Mouse (Mus musculus) forebrain, embryonic 11.5 days (tissue): ENCODE data around the gene Cyp2d22. TPM values are rescaled to one million over a fixed set of nuclear protein-coding genes. Genes with fewer than 3 reads are reported as not detected.
"Not testable (repeated sequence)": the region's sequence is repeated elsewhere in the genome, so short reads cannot be mapped to it uniquely, and the experiment has no call there.

Source experiments
- ATAC-seq: fragments of 200-750 bp; cut with Nextera tagmentation; replicated peaks from 2 replicates; pipeline ENCODE4 v1.8.0; 2017; ENCODE audit warnings: moderate TSS enrichment; ENCODE audit not compliant: low FRiP score
- DNase-seq: peaks from one replicate; pipeline ENCODE4 v3.0.0-alpha.2; 2017; ENCODE audit warnings: low spot score
- H3K27ac ChIP-seq: fragments of 300-500 bp; sonication (generic); 2 replicates; pipeline ENCODE4 v1.5.1; 2014; ENCODE audit warnings: low read depth, low read length
- H3K27me3 ChIP-seq: fragments of 300-500 bp; sonication (generic); 2 replicates; pipeline ENCODE4 v1.6.1; 2014; ENCODE audit warnings: mild to moderate bottlenecking, low read length, mixed read lengths; ENCODE audit not compliant: control insufficient read depth, insufficient read depth
- H3K36me3 ChIP-seq: fragments of 300-500 bp; sonication (generic); 2 replicates; pipeline ENCODE4 v1.6.1; 2014; ENCODE audit warnings: mild to moderate bottlenecking, low read length, moderate library complexity, mixed read lengths; ENCODE audit not compliant: control insufficient read depth, insufficient read depth
- H3K4me1 ChIP-seq: fragments of 300-500 bp; sonication (generic); replicated peaks from 2 replicates; pipeline ENCODE4 v1.6.1; 2014; ENCODE audit warnings: low read length, mixed read lengths; ENCODE audit not compliant: control insufficient read depth, insufficient read depth
- H3K4me2 ChIP-seq: fragments of 300-500 bp; sonication (generic); 2 replicates; pipeline ENCODE4 v1.6.1; 2014; ENCODE audit warnings: low read depth, mild to moderate bottlenecking, low read length, moderate library complexity, mixed read lengths; ENCODE audit not compliant: severe bottlenecking
- H3K4me3 ChIP-seq: fragments of 300-500 bp; sonication (generic); 2 replicates; pipeline ENCODE4 v1.5.1; 2014; ENCODE audit warnings: low read depth, low read length
- H3K9ac ChIP-seq: fragments of 300-500 bp; sonication (generic); 2 replicates; pipeline ENCODE4 v1.6.1; 2014; ENCODE audit warnings: low read length
- H3K9me3 ChIP-seq: fragments of 300-500 bp; sonication (generic); 2 replicates; pipeline ENCODE4 v1.6.1; 2016; ENCODE audit warnings: low read length, mixed read lengths; ENCODE audit not compliant: control insufficient read depth
- WGBS: fragments of 180-500 bp; shearing (Covaris S2); extraction: QIAGEN DNeasy Blood & Tissue Kit; methylation state at CpG from one replicate; pipeline ENCODE4 v1.1.7; 2014; 5-methylcytosine and 5-hydroxymethylcytosine counted together
- polyA plus RNA-seq: library from polyadenylated mRNA; unstranded; fragments of >200 nt; fragmentation: Nextera tagmentation; extraction: Ambion mirVana; gene quantifications from 2 replicates; pipeline ENCODE4 v1.2.1, GENCODE M21; 2014

Cyp2d22 gene
- polyA plus RNA-seq, 1 experiment from 2014 or later, result 3.6 TPM

- WGBS, result 94% methylated on average over 9 of the region's 9 CpGs
- DNase-seq, result no peak
- Histone ChIP-seq H3K9me3 (no peaks in the 10 kb centered on the region), H3K36me3 (no peaks in the 10 kb centered on the region), H3K9ac (no peak overlapping the region), H3K4me2 (no peak overlapping the region), H3K4me3 (no peak overlapping the region), H3K27ac (no peak overlapping the region), H3K4me1 (no peaks in the 10 kb centered on the region), H3K27me3 (no peaks in the 10 kb centered on the region)
- ATAC-seq, result no peak
Measured at GRCm38 (mm10) chr15:82403606-82404005, 23.5 kb upstream of the Cyp2d22 start.

- no peak overlapping the region for H3K9ac ChIP-seq
- H3K4me3 ChIP-seq, result no peak overlapping the region
- no peaks in the 10 kb centered on the region for H3K27me3 ChIP-seq
- DNase-seq (no peak), ATAC-seq (no peak)
- WGBS, result 79% methylated on average over 6 of the region's 6 CpGs
- no peaks in the 10 kb centered on the region for H3K4me1 ChIP-seq
- no peak overlapping the region for H3K4me2 ChIP-seq
- H3K9me3 ChIP-seq, result no peaks in the 10 kb centered on the region
- H3K27ac ChIP-seq, result no peak overlapping the region
- no peaks in the 10 kb centered on the region for H3K36me3 ChIP-seq
Measured at GRCm38 (mm10) chr15:82402741-82403140, 22.7 kb upstream of the Cyp2d22 start.

GRCm38 (mm10) chr15:82402106-82402505 is 22.0 kb upstream of the Cyp2d22 start:
- DNase-seq, result no peak
- ATAC-seq, result no peak

DNA sequence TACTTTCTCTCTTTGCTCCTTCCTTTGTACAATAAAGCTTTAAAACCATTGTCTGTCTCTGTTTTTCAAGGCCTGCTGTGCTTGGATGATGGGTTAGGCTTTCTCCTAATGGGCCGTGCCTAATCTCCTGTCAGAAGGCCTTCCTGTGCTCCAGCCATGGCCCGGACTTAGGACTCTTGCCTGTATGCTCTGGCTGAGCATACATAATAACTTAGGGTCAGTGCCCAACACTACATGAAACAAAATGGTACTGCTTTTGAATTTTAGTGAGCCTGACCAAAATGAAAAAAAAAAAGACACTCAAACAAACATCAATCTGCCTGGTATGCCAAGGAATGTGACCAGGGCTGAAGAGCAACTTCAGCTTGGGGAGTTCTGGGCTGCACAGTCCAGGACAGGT is 21.5 kb upstream of the Cyp2d22 start:
- DNase-seq, result no peak
- Histone ChIP-seq H3K9me3 (no peaks in the 10 kb centered on the region), H3K4me3 (no peak overlapping the region), H3K36me3 (no peaks in the 10 kb centered on the region), H3K4me1 (no peaks in the 10 kb centered on the region), H3K27me3 (no peaks in the 10 kb centered on the region), H3K9ac (no peak overlapping the region), H3K4me2 (no peak overlapping the region), H3K27ac (no peak overlapping the region)
- WGBS, result 44% methylated on average over 2 of the region's 2 CpGs
- no peak for ATAC-seq

More at GRCm38 (mm10) chr15:82402106-82402505, 22.0 kb upstream of the Cyp2d22 start:
- Histone ChIP-seq H3K36me3 (no peaks in the 10 kb centered on the region), H3K9me3 (no peaks in the 10 kb centered on the region), H3K27me3 (no peaks in the 10 kb centered on the region), H3K4me3 (no peak overlapping the region), H3K4me2 (no peak overlapping the region), H3K27ac (no peak overlapping the region), H3K9ac (no peak overlapping the region), H3K4me1 (no peaks in the 10 kb centered on the region)

DNA sequence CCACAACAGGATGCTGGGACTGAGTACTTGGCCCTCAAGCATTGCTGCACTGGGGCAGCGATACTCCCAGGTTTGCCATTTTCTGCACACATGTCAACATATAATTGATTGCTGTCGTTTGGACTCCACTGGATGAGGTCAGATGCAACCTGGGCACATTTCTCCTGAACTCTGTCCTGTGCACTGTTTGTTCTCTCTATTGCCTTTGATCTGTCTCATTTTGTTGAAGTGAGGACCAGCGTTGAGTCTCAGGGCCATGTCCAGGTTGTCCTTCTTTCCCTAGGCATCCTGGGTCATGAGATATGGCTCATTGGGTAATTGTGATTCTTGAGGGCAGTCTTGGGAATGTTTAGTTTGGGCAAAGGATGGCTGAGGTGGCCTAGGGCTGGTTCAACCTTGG is 15.9 kb upstream of the Cyp2d22 start:
- not testable (repeated sequence) for H3K4me3 ChIP-seq, H3K4me2 ChIP-seq, H3K9me3 ChIP-seq, H3K27me3 ChIP-seq, DNase-seq, ATAC-seq, H3K27ac ChIP-seq, H3K4me1 ChIP-seq, H3K36me3 ChIP-seq, H3K9ac ChIP-seq
- 95% methylated on average over 3 of the region's 3 CpGs for WGBS

DNA sequence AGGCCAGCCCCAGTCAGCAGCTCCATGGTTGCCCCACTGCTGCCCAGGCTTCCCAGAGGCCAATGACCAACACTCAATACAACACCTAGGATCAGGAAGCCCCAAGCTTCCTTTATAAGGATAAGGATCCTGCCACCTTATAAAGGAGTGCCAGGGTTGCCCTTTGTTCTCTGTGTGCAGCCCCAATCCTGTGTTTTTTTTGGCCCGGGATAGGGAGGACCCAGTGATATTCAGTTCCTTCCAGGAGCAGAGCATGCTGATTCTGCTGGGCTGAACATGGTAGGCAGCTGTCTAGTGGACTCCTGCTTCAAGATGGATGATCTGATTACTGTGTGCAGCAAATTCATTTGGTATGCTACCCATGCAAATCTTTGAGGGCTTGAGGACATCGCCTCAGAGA is 13.9 kb upstream of the Cyp2d22 start, which contains the start of gene Cyp2d11:
Cyp2d11 (minus strand) TSS at position 101 of the 400 bp plus-strand sequence.
- H3K9ac ChIP-seq, H3K4me2 ChIP-seq, H3K27me3 ChIP-seq, H3K27ac ChIP-seq, H3K4me3 ChIP-seq, DNase-seq, H3K9me3 ChIP-seq, ATAC-seq, H3K36me3 ChIP-seq, H3K4me1 ChIP-seq: not testable (repeated sequence)
- WGBS, result 82% methylated on average over 2 of the region's 2 CpGs

DNA sequence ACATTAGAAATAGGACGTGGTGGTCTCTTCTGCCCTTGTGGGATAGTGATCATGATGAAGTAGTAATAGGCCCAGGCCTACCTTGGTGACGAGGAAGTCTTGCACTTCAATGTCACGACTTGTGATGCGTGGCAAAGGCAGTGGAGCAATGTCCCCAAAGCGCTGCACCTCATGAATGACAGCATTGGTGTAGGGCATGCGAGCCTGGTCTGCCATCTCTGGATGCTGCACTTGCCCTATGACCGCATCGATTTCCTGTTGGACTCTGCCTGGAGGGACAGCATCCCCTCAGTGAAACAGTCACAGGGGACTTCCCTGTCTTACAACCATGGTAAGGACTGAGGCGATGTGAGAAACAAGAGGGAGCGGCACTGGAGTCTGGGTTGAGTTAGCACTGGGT is 9.9 kb upstream of the Cyp2d22 start:
- H3K4me1 ChIP-seq, ATAC-seq, H3K27ac ChIP-seq, H3K36me3 ChIP-seq, H3K4me3 ChIP-seq, H3K27me3 ChIP-seq, H3K9ac ChIP-seq, H3K9me3 ChIP-seq, H3K4me2 ChIP-seq, DNase-seq: not testable (repeated sequence)
- WGBS, result 94% methylated on average over 10 of the region's 10 CpGs

GRCm38 (mm10) chr15:82385729-82386128 is 5.7 kb upstream of the Cyp2d22 start:
- no peak overlapping the region for H3K27ac ChIP-seq
- no peaks in the 10 kb centered on the region for H3K9me3 ChIP-seq
- H3K27me3 ChIP-seq, result no peaks in the 10 kb centered on the region
- no peak overlapping the region for H3K4me3 ChIP-seq
- no peaks in the 10 kb centered on the region for H3K36me3 ChIP-seq
- DNase-seq (no peak), ATAC-seq (no peak)
- H3K4me2 ChIP-seq, result no peak overlapping the region
- H3K4me1 ChIP-seq, result 0 out of 2 replicates have a peak, but pooled peaks cover under 1% of the 10 kb centered on the region
- WGBS, result 93% methylated on average over 2 of the region's 2 CpGs
- H3K9ac ChIP-seq, result no peak overlapping the region

- H3K9ac ChIP-seq, result no peak overlapping the region
- H3K36me3 ChIP-seq, result no peaks in the 10 kb centered on the region
- no peak for ATAC-seq
- H3K4me2 ChIP-seq, result no peak overlapping the region
- H3K27me3 ChIP-seq, result no peaks in the 10 kb centered on the region
- no peak for DNase-seq
- WGBS, result 83% methylated on average over 2 of the region's 2 CpGs
- H3K27ac ChIP-seq, result no peak overlapping the region
- no peak overlapping the region for H3K4me3 ChIP-seq
- H3K9me3 ChIP-seq, result no peaks in the 10 kb centered on the region
- H3K4me1 ChIP-seq, result peaks cover 6% of the 10 kb centered on the region; the same call in 1 of the 2 replicates
Measured at GRCm38 (mm10) chr15:82382441-82382840, 2.4 kb upstream of the Cyp2d22 start.
